Mouse (Mus musculus) adipose tissue, adult 10 weeks (tissue): Measurements from ENCODE around the gene Acss2. TPM values are rescaled to one million over a fixed set of nuclear protein-coding genes. Genes with fewer than 3 reads are reported as not detected.

Experiments used
- polyA plus RNA-seq: library from polyadenylated mRNA; stranded (reverse); fragments of 350-450 nt; fragmentation: Illumina TruSeq; extraction: RNeasy Lipid Tissue Mini Kit (QIAGEN cat#74804); gene quantifications from one replicate; pipeline ENCODE4 v1.2.3, GENCODE M21; 2014; ENCODE audit warnings: low read depth, low replicate concordance

The Acss2 gene
- polyA plus RNA-seq, result 31.1 TPM

GRCm38 (mm10) chr2:155517455-155518423 is at the start of gene Acss2, which contains the start of gene Ggt7:
TSS of gene Acss2 (plus strand) at chr2:155517948.
TSS of gene Ggt7 (minus strand) at chr2:155518237.

GRCm38 (mm10) chr2:155473570-155474088 is 44.1 kb upstream of the Acss2 start, which contains the start of gene Ncoa6:
TSS of gene Ncoa6 (minus strand) at chr2:155473894.

GRCm38 (mm10) chr2:155592137-155592853 is 74.5 kb downstream of the Acss2 start, which contains the start of gene Gss:
TSS of gene Gss (minus strand) at chr2:155592810.

GRCm38 (mm10) chr2:155610978-155611377 is 93.2 kb downstream of the Acss2 start, which contains the start of gene Myh7b:
TSS of gene Myh7b (plus strand) at chr2:155611212.

Other genes with a start within 250 kb of the Acss2 start
- gene Map1lc3a, start 241.7 kb upstream of the Acss2 start, polyA plus RNA-seq, result 216 TPM
- gene Pigu, start 160.5 kb upstream of the Acss2 start, polyA plus RNA-seq, result 35.5 TPM
- gene Trp53inp2, start 136.9 kb upstream of the Acss2 start, polyA plus RNA-seq, result 167 TPM
- 27.3 TPM for gene Ncoa6, start 44.1 kb upstream of the Acss2 start, polyA plus RNA-seq
- 34.8 TPM for gene Ggt7, start 289 bp downstream of the Acss2 start, polyA plus RNA-seq
- gene Gss, start 74.9 kb downstream of the Acss2 start, polyA plus RNA-seq, result 19.2 TPM
- 0.06 TPM for gene Myh7b, start 93.3 kb downstream of the Acss2 start, polyA plus RNA-seq
- gene Trpc4ap, start 174.4 kb downstream of the Acss2 start, polyA plus RNA-seq, result 91.8 TPM
- 51.9 TPM for gene Edem2, start 211.5 kb downstream of the Acss2 start, polyA plus RNA-seq
- gene Gm17581, start 217.9 kb downstream of the Acss2 start, polyA plus RNA-seq, result not detected
- 10.4 TPM for gene Procr, start 233.2 kb downstream of the Acss2 start, polyA plus RNA-seq